Mouse (Mus musculus) midbrain, embryonic 11.5 days (tissue): ENCODE measurements around the gene Atp2b4. TPM values are rescaled to one million over a fixed set of nuclear protein-coding genes. Genes with fewer than 3 reads are reported as not detected.

Experiments used
- ATAC-seq: fragments of 200-750 bp; cut with Nextera tagmentation; 2 replicates; pipeline ENCODE4 v1.8.0; 2017; ENCODE audit warnings: moderate TSS enrichment, moderate library complexity; ENCODE audit not compliant: low FRiP score
- DNase-seq: peaks from one replicate; pipeline ENCODE4 v3.0.0; 2015; ENCODE audit warnings: low spot score; ENCODE audit errors: missing footprints
- H3K27ac ChIP-seq: fragments of 300-500 bp; sonication (generic); 2 replicates; pipeline ENCODE4 v1.5.1; 2014; ENCODE audit warnings: low read depth, low read length
- H3K27me3 ChIP-seq: fragments of 300-500 bp; sonication (generic); 2 replicates; pipeline ENCODE4 v1.6.1; 2014; ENCODE audit warnings: mild to moderate bottlenecking, low read length, moderate library complexity, mixed read lengths; ENCODE audit not compliant: control insufficient read depth, insufficient read depth
- H3K36me3 ChIP-seq: fragments of 300-500 bp; sonication (generic); 2 replicates; pipeline ENCODE4 v1.6.1; 2014; ENCODE audit warnings: mild to moderate bottlenecking, low read length, moderate library complexity, mixed read lengths; ENCODE audit not compliant: control insufficient read depth, insufficient read depth
- H3K4me1 ChIP-seq: fragments of 300-500 bp; sonication (generic); 2 replicates; pipeline ENCODE4 v1.6.1; 2014; ENCODE audit warnings: low read length; ENCODE audit not compliant: control insufficient read depth, insufficient read depth
- H3K4me2 ChIP-seq: fragments of 300-500 bp; sonication (generic); 2 replicates; pipeline ENCODE4 v1.6.1; 2014; ENCODE audit warnings: mild to moderate bottlenecking, moderate library complexity
- H3K4me3 ChIP-seq: fragments of 300-500 bp; sonication (generic); 2 replicates; pipeline ENCODE4 v1.5.1; 2014; ENCODE audit warnings: low read depth, low read length
- H3K9ac ChIP-seq: fragments of 300-500 bp; sonication (generic); 2 replicates; pipeline ENCODE4 v1.6.1; 2014; ENCODE audit warnings: low read length
- H3K9me3 ChIP-seq: fragments of 300-500 bp; sonication (generic); 2 replicates; pipeline ENCODE4 v1.6.1; 2016; ENCODE audit warnings: low read length; ENCODE audit not compliant: control insufficient read depth
- WGBS: fragments of 180-500 bp; shearing (Covaris S2); extraction: QIAGEN DNeasy Blood & Tissue Kit; methylation state at CpG from one replicate; pipeline ENCODE4 v1.1.7; 2014; 5-methylcytosine and 5-hydroxymethylcytosine counted together
- polyA plus RNA-seq: library from polyadenylated mRNA; unstranded; fragments of >200 nt; fragmentation: Nextera tagmentation; extraction: Ambion mirVana; gene quantifications from 2 replicates; pipeline ENCODE4 v1.2.1, GENCODE M21; 2014

Gene Atp2b4
- polyA plus RNA-seq, 1 experiment from 2014 or later, result 7.6 TPM

- no peak overlapping the region for H3K4me3 ChIP-seq
- H3K9me3 ChIP-seq, result no peaks in the 10 kb centered on the region
- H3K27ac ChIP-seq, result no peak overlapping the region
- H3K9ac ChIP-seq, result no peak overlapping the region
- no peak for ATAC-seq
- 60% methylated on average over 11 of the region's 11 CpGs for WGBS
- no peaks in the 10 kb centered on the region for H3K36me3 ChIP-seq
- no peaks in the 10 kb centered on the region for H3K27me3 ChIP-seq
- H3K4me1 ChIP-seq, result peaks cover 6% of the 10 kb centered on the region
- no peak for DNase-seq
- no peak overlapping the region for H3K4me2 ChIP-seq
Observed at GRCm38 (mm10) chr1:133664203-133664970, 136.5 kb downstream of the Atp2b4 start.

GRCm38 (mm10) chr1:133663427-133663826 is 137.4 kb downstream of the Atp2b4 start:
- Histone ChIP-seq H3K4me2 (no peak overlapping the region), H3K9me3 (no peaks in the 10 kb centered on the region), H3K27ac (no peak overlapping the region), H3K4me1 (peaks cover 7% of the 10 kb centered on the region), H3K36me3 (no peaks in the 10 kb centered on the region; the same call in 1 of the 2 replicates), H3K4me3 (no peak overlapping the region), H3K27me3 (no peaks in the 10 kb centered on the region), H3K9ac (no peak overlapping the region)
- DNase-seq (peak; percentile 69), ATAC-seq (no peak)
- WGBS, result 85% methylated on average over 4 of the region's 4 CpGs

- H3K4me1 ChIP-seq, result peaks cover 7% of the 10 kb centered on the region
- WGBS, result 95% methylated on average over 7 of the region's 7 CpGs
Observed at GRCm38 (mm10) chr1:133662941-133663340, 137.9 kb downstream of the Atp2b4 start.

DNA sequence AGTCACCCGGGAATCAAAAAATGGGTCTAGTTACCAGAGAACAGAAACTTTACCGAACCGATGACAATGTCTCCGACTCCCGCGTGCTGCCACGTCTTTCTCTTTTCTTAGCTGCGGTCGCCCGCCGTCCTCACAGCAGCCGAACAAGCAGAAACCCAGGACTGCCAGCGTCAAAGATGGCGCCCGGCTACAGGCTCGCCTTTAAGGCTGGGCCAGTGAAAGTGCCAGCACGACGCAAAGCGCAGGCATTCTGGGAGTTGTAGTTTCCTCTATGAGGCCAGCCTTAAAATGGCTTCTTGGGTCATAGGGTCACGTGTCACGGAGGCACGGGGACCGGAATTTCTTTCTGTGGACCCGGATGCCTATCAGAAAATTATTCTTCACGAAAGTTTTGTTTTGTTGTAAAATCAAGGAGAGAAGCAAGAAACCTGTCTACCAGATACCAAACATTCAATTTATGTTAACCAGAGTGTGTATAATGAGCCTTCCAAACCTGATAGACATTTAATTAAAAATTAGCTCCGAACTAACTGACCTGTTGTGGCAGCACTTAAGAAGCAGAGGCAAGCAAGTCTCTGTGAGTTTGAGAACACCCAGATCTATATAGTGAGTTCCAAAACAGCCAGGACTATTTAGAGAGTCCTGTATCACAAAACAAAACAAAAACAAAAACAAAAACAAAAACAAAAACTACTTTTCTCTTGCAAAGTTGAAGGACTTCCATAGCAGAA is 139.5 kb downstream of the Atp2b4 start, which contains the start of gene Gm38394:
Gm38394 (minus strand) TSS at position 116 of the 731 bp plus-strand sequence.
- ATAC-seq (peak; percentile 98), DNase-seq (peak; percentile 98)
- Histone ChIP-seq H3K9ac (peak within 1 kb of the TSS; percentile 88), H3K27me3 (no peaks in the 10 kb centered on the region), H3K36me3 (no peaks in the 10 kb centered on the region; the same call in none of the 2 replicates), H3K27ac (peak within 1 kb of the TSS; percentile 81), H3K4me3 (peak within 1 kb of the TSS; percentile 87), H3K4me2 (peak within 1 kb of the TSS; percentile 94), H3K9me3 (no peaks in the 10 kb centered on the region), H3K4me1 (peaks cover 9% of the 10 kb centered on the region)
- WGBS, result 3% methylated on average over 26 of the region's 26 CpGs

More at GRCm38 (mm10) chr1:133662941-133663340, 137.9 kb downstream of the Atp2b4 start:
- Histone ChIP-seq H3K4me2 (no peak overlapping the region), H3K27ac (no peak overlapping the region), H3K36me3 (no peaks in the 10 kb centered on the region; the same call in 1 of the 2 replicates), H3K9me3 (no peaks in the 10 kb centered on the region), H3K9ac (no peak overlapping the region), H3K4me3 (no peak overlapping the region), H3K27me3 (no peaks in the 10 kb centered on the region)
- ATAC-seq, result no peak
- peak; percentile 54 for DNase-seq

DNA sequence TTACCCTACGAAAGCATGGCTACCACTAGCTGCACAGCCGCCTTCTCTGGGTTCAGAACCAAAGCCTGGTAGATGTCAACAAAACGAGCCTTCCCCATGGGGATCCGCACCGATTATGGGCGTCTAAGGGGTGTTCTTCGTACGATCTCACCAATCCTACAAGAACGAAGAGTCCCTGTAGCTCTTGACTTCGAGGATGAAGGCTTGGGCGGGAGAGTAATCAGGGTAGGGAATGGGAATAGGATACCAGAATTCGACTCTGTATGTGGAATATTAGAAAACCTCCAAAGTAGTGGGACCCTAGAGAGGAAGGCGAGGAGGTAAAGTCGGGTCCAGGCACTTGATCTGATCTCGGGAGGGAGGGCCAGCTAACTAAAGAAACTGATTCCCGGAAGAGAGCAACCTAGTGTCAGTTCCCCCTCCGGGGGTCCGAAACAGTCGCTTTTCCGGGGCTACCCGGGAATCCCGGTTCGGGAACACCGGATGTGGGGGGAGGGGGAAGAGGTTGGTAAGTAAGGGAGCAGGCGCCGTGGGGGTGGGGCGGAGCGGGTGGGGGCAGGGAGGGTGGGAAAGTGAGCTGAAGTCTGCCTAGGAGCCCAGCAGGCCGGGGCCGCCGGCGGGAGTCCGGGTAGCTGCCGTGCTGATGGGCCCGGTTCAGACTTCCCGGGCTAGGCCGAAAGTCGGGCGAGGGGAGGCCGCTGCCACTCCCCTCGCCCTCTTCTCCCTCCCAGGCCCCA is 140.2 kb downstream of the Atp2b4 start, which contains the start of gene Zbed6:
Zbed6 (minus strand) TSS at position 420 of the 737 bp plus-strand sequence.
- WGBS, result 1% methylated on average over 40 of the region's 41 CpGs
- Histone ChIP-seq H3K9ac (peak within 1 kb of the TSS; percentile 88), H3K4me2 (peak within 1 kb of the TSS; percentile 94), H3K9me3 (no peaks in the 10 kb centered on the region), H3K4me3 (peak within 1 kb of the TSS; percentile 87), H3K27me3 (no peaks in the 10 kb centered on the region), H3K4me1 (peaks cover 9% of the 10 kb centered on the region), H3K36me3 (no peaks in the 10 kb centered on the region; the same call in none of the 2 replicates), H3K27ac (peak within 1 kb of the TSS; percentile 81)
- peak; percentile 94 for DNase-seq
- ATAC-seq, result peak; percentile 88

DNA sequence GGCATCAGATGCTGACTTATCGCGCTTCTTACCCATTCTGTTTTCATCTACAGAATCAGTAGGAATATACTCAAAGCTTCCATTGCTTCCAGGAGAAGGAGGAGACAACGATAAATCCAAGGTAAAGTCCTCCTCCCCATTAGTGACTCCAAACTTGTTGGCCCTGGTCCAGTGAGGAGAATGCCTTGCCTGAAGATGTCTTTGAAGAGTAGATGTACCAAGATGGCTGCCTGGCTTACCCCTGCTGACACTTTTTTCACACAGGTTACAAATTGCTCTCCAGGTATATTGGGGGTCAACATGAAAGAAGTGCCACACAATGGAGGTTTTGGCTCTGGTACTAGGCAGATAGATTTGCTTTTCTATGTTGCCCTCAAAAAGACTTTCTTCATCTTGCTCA is 142.0 kb downstream of the Atp2b4 start:
- DNase-seq (peak; percentile 21), ATAC-seq (no peak)
- Histone ChIP-seq H3K9ac (no peak overlapping the region), H3K4me1 (peaks cover 9% of the 10 kb centered on the region), H3K4me2 (no peak overlapping the region), H3K9me3 (no peaks in the 10 kb centered on the region), H3K27ac (no peak overlapping the region), H3K27me3 (no peaks in the 10 kb centered on the region), H3K4me3 (no peak overlapping the region), H3K36me3 (no peaks in the 10 kb centered on the region; the same call in none of the 2 replicates)
- WGBS, result 98% methylated on average over 3 of the region's 3 CpGs

DNA sequence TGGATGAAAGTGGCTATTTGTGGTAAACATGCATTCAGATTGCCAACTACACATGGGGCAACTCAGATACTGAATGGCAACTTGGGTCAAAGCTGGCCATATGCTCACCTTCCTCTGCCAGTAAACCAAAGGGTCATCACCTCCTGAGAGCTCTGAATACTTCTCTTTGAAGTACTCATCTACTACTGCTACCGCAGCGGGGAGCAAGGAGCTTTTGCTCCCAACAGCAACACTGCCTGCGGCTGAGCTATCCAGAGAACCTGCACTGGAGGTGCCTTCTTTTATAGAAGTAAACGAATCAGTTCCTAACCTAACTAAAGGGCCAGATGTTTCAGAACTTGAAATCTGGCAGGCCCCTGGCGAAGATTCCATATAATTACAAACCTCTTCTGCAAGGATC is 144.0 kb downstream of the Atp2b4 start:
- H3K9me3 ChIP-seq, result no peaks in the 10 kb centered on the region
- H3K4me1 ChIP-seq, result peaks cover 9% of the 10 kb centered on the region
- H3K27ac ChIP-seq, result no peak overlapping the region
- H3K36me3 ChIP-seq, result no peaks in the 10 kb centered on the region; the same call in none of the 2 replicates
- WGBS, result 77% methylated on average over 5 of the region's 5 CpGs
- no peak overlapping the region for H3K9ac ChIP-seq
- H3K4me2 ChIP-seq, result no peak overlapping the region
- no peak overlapping the region for H3K4me3 ChIP-seq
- no peak for ATAC-seq
- DNase-seq, result no peak
- H3K27me3 ChIP-seq, result no peaks in the 10 kb centered on the region

- H3K4me3 ChIP-seq, result no peak overlapping the region
- no peak for DNase-seq
- no peaks in the 10 kb centered on the region for H3K27me3 ChIP-seq
- 92% methylated on average over 1 of the region's 1 CpGs for WGBS
- no peak overlapping the region for H3K27ac ChIP-seq
- no peaks in the 10 kb centered on the region; the same call in 1 of the 2 replicates for H3K36me3 ChIP-seq
- no peak for ATAC-seq
- H3K9ac ChIP-seq, result no peak overlapping the region
- H3K4me2 ChIP-seq, result no peak overlapping the region
- H3K9me3 ChIP-seq, result no peaks in the 10 kb centered on the region
- H3K4me1 ChIP-seq, result peaks cover 2% of the 10 kb centered on the region; the same call in 1 of the 2 replicates
Observed at GRCm38 (mm10) chr1:133653033-133653432, 147.8 kb downstream of the Atp2b4 start.
